Mouse (Mus musculus) MEL-GATA-1-ER (cell line): ENCODE data around the gene Ssu72.
A peak's percentile ranks its signal among the peaks of the same experiment; 100 is the strongest.
"Not testable (repeated sequence)": the region's sequence is repeated elsewhere in the genome, so short reads cannot be mapped to it uniquely, and the experiment has no call there.

Experiments used
- DNase-seq: peaks from one replicate; pipeline ENCODE4 v3.0.0-alpha.2; 2012; ENCODE audit warnings: low read depth; ENCODE audit errors: extremely low read depth

Ssu72 gene

GRCm38 (mm10) chr4:155700425-155700824, 4.2 kb upstream of the Ssu72 start:
- no peak for DNase-seq

- DNase-seq: no peak
These were observed 1.1 kb upstream of the Ssu72 start for GRCm38 (mm10) chr4:155703425-155703929.

- DNase-seq: no peak
These were observed 961 bp downstream of the Ssu72 start for GRCm38 (mm10) chr4:155705592-155705929.

- DNase-seq: no peak
These were observed 4.0 kb downstream of the Ssu72 start for GRCm38 (mm10) chr4:155708582-155708981.

GRCm38 (mm10) chr4:155708988-155709387, 4.4 kb downstream of the Ssu72 start:
- no peak for DNase-seq

- no peak for DNase-seq
These were observed 6.1 kb downstream of the Ssu72 start for GRCm38 (mm10) chr4:155710521-155711252.

GRCm38 (mm10) chr4:155721668-155722083, 17.1 kb downstream of the Ssu72 start:
- DNase-seq: no peak

GRCm38 (mm10) chr4:155727993-155728392, 23.4 kb downstream of the Ssu72 start:
- no peak for DNase-seq

GRCm38 (mm10) chr4:155733267-155733666, 28.7 kb downstream of the Ssu72 start:
- DNase-seq: no peak

GRCm38 (mm10) chr4:155734350-155734941, 29.8 kb downstream of the Ssu72 start, which contains the start of gene Tmem240:
Gene Tmem240 (plus strand): TSS chr4:155734800.
- DNase-seq: peak; percentile 78

GRCm38 (mm10) chr4:155734951-155735702, 30.5 kb downstream of the Ssu72 start:
- DNase-seq: no peak

- no peak for DNase-seq
These were observed 31.2 kb downstream of the Ssu72 start for GRCm38 (mm10) chr4:155735788-155736187.

GRCm38 (mm10) chr4:155736421-155736820, 31.8 kb downstream of the Ssu72 start:
- DNase-seq: no peak

GRCm38 (mm10) chr4:155738262-155738661, 33.7 kb downstream of the Ssu72 start:
- no peak for DNase-seq

- DNase-seq: no peak
These were observed 34.6 kb downstream of the Ssu72 start for GRCm38 (mm10) chr4:155739152-155739551.

GRCm38 (mm10) chr4:155739741-155740636, 35.4 kb downstream of the Ssu72 start:
- DNase-seq: no peak

GRCm38 (mm10) chr4:155740681-155741080, 36.1 kb downstream of the Ssu72 start:
- not testable (repeated sequence) for DNase-seq

GRCm38 (mm10) chr4:155742684-155743083, 38.1 kb downstream of the Ssu72 start:
- no peak for DNase-seq

GRCm38 (mm10) chr4:155744474-155744873, 39.9 kb downstream of the Ssu72 start:
- DNase-seq: no peak

- DNase-seq: no peak
These were observed 40.5 kb downstream of the Ssu72 start for GRCm38 (mm10) chr4:155745136-155745535.

GRCm38 (mm10) chr4:155746036-155746548, 41.5 kb downstream of the Ssu72 start:
- no peak for DNase-seq
